Mouse (Mus musculus) liver, embryonic 12.5 days (tissue): Measurements from ENCODE around the gene Tomm40. TPM values are rescaled to one million over a fixed set of nuclear protein-coding genes. Genes with fewer than 3 reads are reported as not detected.

ENCODE experiments used
- ATAC-seq: fragments of 200-750 bp; cut with Nextera tagmentation; 2 replicates; pipeline ENCODE4 v1.8.0; 2017; ENCODE audit warnings: moderate number of reproducible peaks, mild to moderate bottlenecking, moderate library complexity
- H3K27ac ChIP-seq: fragments of 300-500 bp; sonication (generic); 2 replicates; pipeline ENCODE4 v1.5.1; 2016; ENCODE audit warnings: mild to moderate bottlenecking
- H3K27me3 ChIP-seq: fragments of 300-500 bp; sonication (generic); replicated peaks from 2 replicates; pipeline ENCODE4 v1.6.1; 2016; ENCODE audit warnings: mild to moderate bottlenecking, moderate library complexity
- H3K36me3 ChIP-seq: fragments of 300-500 bp; sonication (generic); 2 replicates; pipeline ENCODE4 v1.6.1; 2016; ENCODE audit warnings: mild to moderate bottlenecking, moderate library complexity
- H3K4me1 ChIP-seq: fragments of 300-500 bp; sonication (generic); 2 replicates; pipeline ENCODE4 v1.6.1; 2016
- H3K4me2 ChIP-seq: fragments of 300-500 bp; sonication (generic); 2 replicates; pipeline ENCODE4 v1.6.1; 2016; ENCODE audit warnings: mild to moderate bottlenecking, moderate library complexity
- H3K4me3 ChIP-seq: fragments of 300-500 bp; sonication (generic); 2 replicates; pipeline ENCODE4 v1.5.1; 2016; ENCODE audit warnings: mild to moderate bottlenecking, moderate library complexity
- H3K9ac ChIP-seq: fragments of 300-500 bp; sonication (generic); 2 replicates; pipeline ENCODE4 v1.6.1; 2016; ENCODE audit warnings: mild to moderate bottlenecking, moderate library complexity
- H3K9me3 ChIP-seq: fragments of 300-500 bp; sonication (generic); replicated peaks from 2 replicates; pipeline ENCODE4 v1.6.1; 2016; ENCODE audit warnings: mild to moderate bottlenecking, moderate library complexity
- WGBS: fragments of 180-500 bp; shearing (Covaris S2); methylation state at CpG from one replicate; pipeline ENCODE4 v1.1.7; 2016; ENCODE audit not compliant: insufficient replicate concordance; 5-methylcytosine and 5-hydroxymethylcytosine counted together
- polyA plus RNA-seq: library from polyadenylated mRNA; unstranded; fragments of >200 nt; fragmentation: Nextera tagmentation; extraction: Ambion mirVana; gene quantifications from 2 replicates; pipeline ENCODE4 v1.2.1, GENCODE M21; 2016

Tomm40 gene
- polyA plus RNA-seq, 1 experiment from 2014 or later, result 207 TPM

DNA sequence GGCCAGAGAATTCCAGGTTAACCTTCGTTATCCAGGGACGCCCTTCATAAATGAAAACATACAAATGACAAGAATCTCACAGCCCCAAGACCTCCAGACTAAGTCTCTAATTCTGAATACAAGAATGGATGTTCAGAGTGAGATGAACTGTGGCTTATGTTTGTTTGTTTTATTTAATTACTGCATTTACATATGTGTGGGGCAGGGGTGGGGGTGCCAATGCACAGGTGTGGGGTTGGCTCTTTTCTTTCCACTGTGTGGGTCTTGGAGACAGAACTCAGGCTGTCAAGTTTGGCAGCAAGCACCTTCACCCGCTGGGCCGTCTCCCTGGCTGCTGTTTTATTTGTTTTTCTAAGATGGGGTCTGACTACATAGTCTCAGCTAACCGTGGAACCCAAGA, 27.2 kb upstream of the Tomm40 start:
- 72% methylated on average over 5 of the region's 5 CpGs for WGBS
- Histone ChIP-seq H3K27ac (peak overlapping the region; percentile 8; the same call in 1 of the 2 replicates), H3K27me3 (no peaks in the 10 kb centered on the region; the same call in 1 of the 2 replicates)

DNA sequence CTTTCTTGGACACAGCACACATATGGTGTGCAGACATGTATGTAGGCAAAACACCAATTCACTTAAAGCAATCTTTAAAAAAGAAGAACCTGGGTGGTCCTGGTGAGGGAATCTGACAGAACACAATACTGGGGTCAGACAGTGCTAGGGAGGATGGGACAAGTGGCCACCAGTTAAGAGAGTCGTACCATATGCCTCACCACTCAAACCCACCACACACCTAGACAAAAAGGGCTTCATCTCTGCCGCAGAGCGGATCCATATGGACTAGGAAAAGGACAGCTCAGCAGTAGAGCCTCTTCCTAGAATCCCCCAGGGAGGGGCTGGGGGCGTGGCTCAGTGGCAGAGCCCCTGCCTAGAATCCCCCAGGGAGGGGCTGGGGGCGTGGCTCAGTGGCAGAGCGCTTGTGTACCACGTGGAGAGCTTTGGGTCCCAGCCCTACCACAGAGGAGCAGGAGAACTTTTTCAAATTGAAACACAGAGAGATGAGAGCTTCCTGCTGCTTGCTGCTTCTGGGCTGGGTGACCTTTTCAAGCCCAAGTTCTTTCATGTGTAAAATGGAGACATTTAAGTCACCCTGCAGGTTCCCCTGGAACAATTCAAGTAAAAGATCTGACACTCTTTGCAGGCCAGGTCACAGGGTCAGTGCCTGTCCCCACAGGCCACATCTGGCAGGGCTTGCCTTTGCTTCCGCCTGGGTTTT, 26.2 kb upstream of the Tomm40 start:
- H3K27ac ChIP-seq, result peak overlapping the region; percentile 61
- 26% methylated on average over 8 of the region's 8 CpGs for WGBS

More for the DNA sequence above, 27.2 kb upstream of the Tomm40 start:
- H3K4me2 ChIP-seq, result no peak overlapping the region
- no peak for ATAC-seq
- peaks cover 72% of the 10 kb centered on the region for H3K4me1 ChIP-seq
- peaks cover 25% of the 10 kb centered on the region for H3K36me3 ChIP-seq
- no peak overlapping the region for H3K4me3 ChIP-seq
- H3K9ac ChIP-seq, result no peak overlapping the region
- H3K9me3 ChIP-seq, result no peaks in the 10 kb centered on the region

DNA sequence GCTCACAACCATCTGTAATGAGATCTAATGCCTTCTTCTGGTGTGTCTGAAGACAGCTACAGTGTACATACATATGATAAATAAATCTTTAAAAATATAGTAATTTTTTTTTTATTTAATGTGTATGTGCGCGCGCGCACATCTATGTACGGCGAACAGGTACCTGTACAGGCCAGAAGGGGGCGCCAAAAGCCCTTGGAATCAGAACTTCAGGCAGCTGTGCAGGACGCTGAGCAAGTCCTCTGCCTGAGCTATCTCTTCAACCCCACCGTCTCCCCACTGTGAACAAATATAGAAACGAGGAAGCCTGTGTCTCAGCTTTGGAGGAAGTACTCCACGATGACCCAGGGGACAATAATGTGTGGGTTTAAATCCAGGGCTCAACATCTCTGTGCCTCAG, 25.0 kb upstream of the Tomm40 start:
- no peaks in the 10 kb centered on the region for H3K9me3 ChIP-seq
- 68% methylated on average over 11 of the region's 11 CpGs for WGBS

More for the DNA sequence above, 26.2 kb upstream of the Tomm40 start:
- H3K9ac ChIP-seq, result 0 out of 2 replicates have a peak overlapping the region, but pooled peaks have one; percentile 15
- no peaks in the 10 kb centered on the region; the same call in 1 of the 2 replicates for H3K27me3 ChIP-seq
- peaks cover 72% of the 10 kb centered on the region for H3K4me1 ChIP-seq
- ATAC-seq, result peak; percentile 25; the same call in 1 of the 2 replicates
- H3K4me2 ChIP-seq, result peak overlapping the region; percentile 16; the same call in 1 of the 2 replicates
- no peak overlapping the region for H3K4me3 ChIP-seq
- H3K9me3 ChIP-seq, result no peaks in the 10 kb centered on the region
- H3K36me3 ChIP-seq, result peaks cover 33% of the 10 kb centered on the region

DNA sequence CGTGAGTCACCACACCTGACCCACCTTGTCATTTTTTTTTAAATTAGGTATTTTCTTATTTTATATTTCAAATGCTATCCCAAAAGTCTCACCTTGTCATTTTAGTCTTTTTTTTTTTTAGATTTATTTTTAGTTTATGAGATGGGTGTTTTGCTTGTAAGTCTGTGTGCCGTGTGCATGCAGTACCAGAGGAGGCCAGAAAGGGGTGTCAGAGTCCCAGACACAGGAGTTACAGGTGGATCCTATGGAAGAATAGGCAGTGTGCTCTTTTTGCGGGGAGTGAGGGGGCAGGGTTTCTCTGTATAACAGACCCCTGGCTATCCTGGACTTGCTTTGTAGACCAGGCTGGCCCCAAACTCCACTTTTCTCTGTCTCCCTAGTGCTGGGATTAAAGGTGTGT, 23.5 kb upstream of the Tomm40 start:
- no peak for ATAC-seq
- Histone ChIP-seq H3K27me3 (no peaks in the 10 kb centered on the region), H3K4me2 (no peak overlapping the region), H3K36me3 (peaks cover 48% of the 10 kb centered on the region), H3K4me3 (no peak overlapping the region), H3K9me3 (no peaks in the 10 kb centered on the region), H3K4me1 (peaks cover 66% of the 10 kb centered on the region), H3K27ac (no peak overlapping the region), H3K9ac (no peak overlapping the region)
- WGBS, result 83% methylated on average over 3 of the region's 3 CpGs

More for the DNA sequence above, 25.0 kb upstream of the Tomm40 start:
- Histone ChIP-seq H3K27ac (no peak overlapping the region), H3K4me2 (no peak overlapping the region), H3K27me3 (no peaks in the 10 kb centered on the region), H3K36me3 (peaks cover 39% of the 10 kb centered on the region), H3K4me1 (peaks cover 72% of the 10 kb centered on the region), H3K4me3 (no peak overlapping the region), H3K9ac (no peak overlapping the region)
- ATAC-seq, result no peak

DNA sequence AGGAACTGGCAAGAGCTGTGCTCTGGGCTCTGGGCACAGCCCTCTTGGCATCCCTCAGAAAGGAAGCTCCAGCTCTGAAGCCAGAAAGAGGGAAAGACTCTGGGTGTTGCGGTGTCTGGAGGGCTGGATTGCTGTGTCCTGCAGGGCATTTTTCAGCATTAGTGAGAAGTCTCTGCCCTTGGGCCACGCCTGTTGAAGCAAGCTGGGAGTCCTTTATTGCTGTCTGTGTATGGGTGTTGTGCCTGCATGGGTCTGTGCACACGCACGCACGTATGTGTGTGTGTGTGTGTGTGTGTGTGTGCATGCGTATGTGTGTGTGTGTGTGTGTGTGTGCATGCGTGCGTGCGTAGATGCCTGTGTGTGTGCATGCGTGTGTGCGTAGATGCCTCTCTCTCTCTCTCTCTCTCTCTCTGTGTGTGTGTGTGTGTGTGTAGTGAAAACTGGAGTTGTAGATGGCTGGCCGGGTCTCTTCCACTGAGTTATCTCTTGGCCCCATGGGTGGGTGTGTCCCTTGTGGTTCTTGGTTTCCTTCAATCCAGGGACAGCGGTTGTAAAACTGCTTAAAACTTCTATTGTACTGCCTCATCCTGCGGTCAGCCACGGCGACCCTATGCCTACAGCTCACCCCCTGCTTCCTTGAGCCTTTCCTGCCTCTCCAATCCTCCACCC, 21.3 kb upstream of the Tomm40 start:
- Histone ChIP-seq H3K4me1 (peaks cover 46% of the 10 kb centered on the region), H3K4me3 (peak overlapping the region; percentile 26; the same call in 1 of the 2 replicates), H3K9ac (peak overlapping the region; percentile 39), H3K9me3 (no peaks in the 10 kb centered on the region), H3K27me3 (no peaks in the 10 kb centered on the region), H3K4me2 (peak overlapping the region; percentile 70), H3K36me3 (peaks cover 56% of the 10 kb centered on the region), H3K27ac (peak overlapping the region; percentile 89)
- peak; percentile 91 for ATAC-seq
- WGBS, result 23% methylated on average over 15 of the region's 16 CpGs

DNA sequence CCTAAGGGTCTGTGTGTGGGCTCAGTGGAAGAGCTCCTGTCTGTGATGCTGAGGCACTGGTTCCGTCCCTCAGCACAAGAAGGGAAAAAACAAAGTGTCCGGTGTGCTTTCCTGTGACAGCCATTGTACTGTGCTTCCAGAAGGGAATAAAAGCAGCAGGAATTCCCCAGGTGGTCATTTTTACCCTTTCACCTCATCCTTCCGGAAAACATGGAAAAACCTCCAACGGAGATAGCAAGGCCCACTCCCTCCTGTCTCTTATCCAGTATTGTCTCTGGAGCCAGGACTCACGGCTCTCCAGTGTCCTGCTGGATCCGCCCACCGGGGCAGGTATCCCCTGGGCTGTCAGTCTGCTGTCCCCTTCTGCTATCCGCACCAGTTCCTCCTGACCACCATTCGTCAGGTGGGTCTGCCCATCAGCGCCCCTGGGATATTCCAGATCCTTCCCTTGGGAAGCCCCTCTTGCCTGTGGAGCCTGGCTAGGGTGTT, 19.0 kb upstream of the Tomm40 start:
- Histone ChIP-seq H3K9me3 (no peaks in the 10 kb centered on the region), H3K4me2 (no peak overlapping the region), H3K4me3 (no peak overlapping the region), H3K36me3 (peaks cover 71% of the 10 kb centered on the region), H3K9ac (no peak overlapping the region), H3K27ac (no peak overlapping the region), H3K27me3 (no peaks in the 10 kb centered on the region), H3K4me1 (peaks cover 36% of the 10 kb centered on the region)
- no peak for ATAC-seq
- WGBS, result 79% methylated on average over 10 of the region's 10 CpGs

DNA sequence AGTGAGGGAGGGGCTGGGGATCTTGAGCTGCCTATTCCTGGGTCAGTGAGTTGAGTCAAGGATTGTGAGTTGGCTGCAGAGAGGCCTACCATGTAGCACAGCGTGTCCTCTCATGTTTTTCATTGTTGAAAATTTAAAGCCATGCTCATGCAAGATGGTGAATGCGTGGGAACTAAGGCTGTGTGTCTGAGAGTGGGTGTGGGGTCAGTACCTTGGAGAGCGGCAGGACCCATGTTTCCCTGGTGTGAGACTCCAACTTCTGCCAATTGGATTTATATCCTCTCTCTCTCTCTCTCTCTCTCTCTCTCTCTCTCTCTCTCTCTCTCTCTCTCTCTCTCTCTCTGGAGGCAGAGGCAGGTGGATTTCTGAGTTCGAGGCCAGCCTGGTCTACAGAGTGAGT, 11.3 kb upstream of the Tomm40 start:
- peaks cover 14% of the 10 kb centered on the region for H3K4me1 ChIP-seq
- no peak overlapping the region for H3K4me3 ChIP-seq
- ATAC-seq, result no peak
- no peaks in the 10 kb centered on the region for H3K27me3 ChIP-seq
- peaks cover 81% of the 10 kb centered on the region for H3K36me3 ChIP-seq
- no peak overlapping the region for H3K27ac ChIP-seq
- no peak overlapping the region for H3K9ac ChIP-seq
- WGBS, result 77% methylated on average over 4 of the region's 4 CpGs
- no peaks in the 10 kb centered on the region for H3K9me3 ChIP-seq
- H3K4me2 ChIP-seq, result no peak overlapping the region

DNA sequence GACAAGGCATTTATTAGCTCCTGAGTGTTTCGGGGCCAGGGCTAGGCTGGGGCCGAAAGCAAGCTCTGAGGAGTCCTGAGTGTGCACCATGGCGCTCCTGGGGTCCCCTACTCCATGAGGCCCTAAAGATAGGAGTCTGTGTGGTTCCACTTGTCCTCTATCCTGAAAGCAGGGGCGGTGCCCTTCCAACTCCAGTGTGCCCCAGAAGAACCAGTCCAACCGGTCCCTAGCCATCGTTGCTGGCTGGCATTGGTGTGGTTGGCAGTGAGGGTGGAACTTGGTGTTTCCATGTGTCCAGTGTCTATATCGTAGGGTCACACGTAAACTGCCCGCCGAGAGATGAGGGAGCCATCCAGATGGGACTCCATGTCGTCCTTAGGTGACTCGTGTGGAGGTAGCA, 8.9 kb upstream of the Tomm40 start:
- ATAC-seq, result no peak

DNA sequence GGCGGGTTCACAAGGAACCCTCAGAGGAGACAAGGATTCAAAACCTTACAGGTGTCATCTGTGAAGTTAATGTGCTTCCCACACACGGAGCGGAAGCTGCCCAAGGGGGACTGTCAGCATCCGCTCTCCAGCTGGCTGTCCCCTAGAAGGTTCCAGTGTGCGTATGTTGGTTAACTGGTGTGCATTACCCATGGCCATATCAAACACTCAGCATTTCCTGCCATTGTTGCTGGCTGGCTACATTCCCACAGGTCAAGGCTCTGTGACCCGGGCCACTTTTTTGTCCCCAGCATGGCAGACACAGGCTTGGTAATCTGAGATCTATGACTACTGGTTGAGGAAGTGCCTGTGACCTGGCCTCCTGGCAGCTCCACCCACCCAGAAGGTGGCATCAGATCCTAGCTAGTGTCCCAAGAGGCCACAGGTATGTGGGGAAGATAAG, 7.5 kb upstream of the Tomm40 start:
- no peak overlapping the region for H3K9ac ChIP-seq
- 65% methylated on average over 6 of the region's 6 CpGs for WGBS
- H3K9me3 ChIP-seq, result no peaks in the 10 kb centered on the region; the same call in 1 of the 2 replicates
- H3K4me1 ChIP-seq, result peaks cover 14% of the 10 kb centered on the region
- no peak overlapping the region for H3K4me2 ChIP-seq
- ATAC-seq, result peak; percentile 61; the same call in 1 of the 2 replicates
- no peaks in the 10 kb centered on the region for H3K27me3 ChIP-seq
- H3K4me3 ChIP-seq, result no peak overlapping the region
- no peak overlapping the region for H3K27ac ChIP-seq
- peaks cover 71% of the 10 kb centered on the region for H3K36me3 ChIP-seq

More for the DNA sequence above, 8.9 kb upstream of the Tomm40 start:
- H3K9me3 ChIP-seq, result no peaks in the 10 kb centered on the region; the same call in 1 of the 2 replicates
- H3K4me1 ChIP-seq, result peaks cover 14% of the 10 kb centered on the region
- no peak overlapping the region for H3K9ac ChIP-seq
- no peak overlapping the region for H3K4me3 ChIP-seq
- no peak overlapping the region for H3K27ac ChIP-seq
- H3K4me2 ChIP-seq, result no peak overlapping the region
- WGBS, result 80% methylated on average over 12 of the region's 12 CpGs
- H3K36me3 ChIP-seq, result peaks cover 79% of the 10 kb centered on the region
- no peaks in the 10 kb centered on the region for H3K27me3 ChIP-seq

DNA sequence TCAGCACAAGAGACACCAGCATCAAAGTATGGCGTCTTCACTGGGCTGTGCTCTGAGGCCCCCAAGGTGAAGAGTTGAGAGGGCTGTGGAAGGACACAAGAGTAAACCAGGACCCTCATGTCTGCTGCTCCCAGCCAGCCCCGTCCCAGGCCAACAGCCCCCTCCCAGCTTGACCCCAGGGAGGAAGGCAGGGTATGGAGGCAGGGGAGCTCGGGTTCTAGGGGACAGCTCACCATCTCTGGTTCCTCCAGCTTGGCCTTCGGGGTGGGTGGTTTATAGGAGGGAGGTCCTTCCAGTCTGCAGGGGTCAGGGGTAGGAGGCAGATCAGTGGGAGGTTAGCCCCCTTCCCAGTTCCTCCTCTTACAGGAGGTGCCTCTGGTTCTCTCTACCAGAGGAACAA, 4.0 kb upstream of the Tomm40 start:
- Histone ChIP-seq H3K4me1 (peaks cover 36% of the 10 kb centered on the region), H3K27ac (no peak overlapping the region), H3K4me3 (no peak overlapping the region), H3K27me3 (no peaks in the 10 kb centered on the region), H3K4me2 (no peak overlapping the region), H3K9ac (no peak overlapping the region), H3K9me3 (no peaks in the 10 kb centered on the region; the same call in 1 of the 2 replicates), H3K36me3 (peaks cover 41% of the 10 kb centered on the region)
- WGBS, result 71% methylated on average over 4 of the region's 4 CpGs
- ATAC-seq, result no peak

DNA sequence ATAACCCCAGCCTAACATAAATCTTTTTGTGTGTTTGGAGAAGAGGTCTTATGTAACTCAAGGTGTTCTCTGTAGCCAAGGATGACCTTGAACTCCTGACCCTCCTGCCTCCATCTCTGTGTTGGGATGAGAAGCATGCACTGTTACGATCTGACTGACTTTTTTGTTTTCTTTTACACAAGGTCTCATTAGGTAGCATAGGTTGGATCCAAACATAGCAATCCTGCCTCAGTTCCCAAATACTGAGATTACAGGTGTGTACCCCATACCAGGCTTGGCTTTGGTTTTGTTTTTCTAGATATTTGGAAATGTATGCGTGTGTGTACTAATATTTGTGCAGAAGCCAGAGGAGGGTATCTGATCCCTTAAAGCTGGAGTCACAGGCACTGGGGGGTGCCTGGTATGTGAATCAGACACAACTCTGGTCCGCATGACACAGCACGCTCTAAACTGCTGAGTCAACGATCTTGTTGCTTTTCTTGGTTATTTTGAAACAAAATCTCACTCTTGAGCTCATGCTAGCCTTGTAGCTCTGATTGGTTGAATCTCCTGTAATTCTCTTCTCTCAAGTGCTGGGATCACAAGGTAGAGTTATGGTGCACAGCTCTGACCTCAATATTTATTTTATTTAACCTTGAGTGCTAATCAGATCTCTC, 3.2 kb upstream of the Tomm40 start:
- WGBS, result 77% methylated on average over 5 of the region's 5 CpGs
- no peaks in the 10 kb centered on the region for H3K27me3 ChIP-seq
- no peak overlapping the region for H3K4me2 ChIP-seq
- H3K9me3 ChIP-seq, result no peaks in the 10 kb centered on the region; the same call in 1 of the 2 replicates
- H3K9ac ChIP-seq, result no peak overlapping the region
- H3K4me1 ChIP-seq, result peaks cover 41% of the 10 kb centered on the region
- ATAC-seq, result no peak
- no peak overlapping the region for H3K4me3 ChIP-seq
- peaks cover 45% of the 10 kb centered on the region for H3K36me3 ChIP-seq
- no peak overlapping the region for H3K27ac ChIP-seq
